Mouse (Mus musculus): ENCODE results near the gene Tusc2. TPM values are rescaled to one million over a fixed set of nuclear protein-coding genes. Genes with fewer than 3 reads are reported as not detected.
A peak's percentile ranks its signal among the peaks of the same experiment; 100 is the strongest.

Gene Tusc2
- total RNA-seq (2021) = 10 to 100 TPM; 45.2 to 52.5 TPM
- long read RNA-seq, experiment 1, transcript Tusc2-201 (3 exons, 1,665 nt) = major isoform, 49 of 58 reads
- long read RNA-seq, experiment 1, partial matches to known transcripts = 0 of 58 reads
- long read RNA-seq, experiment 1, other reads (novel, unspliced or antisense) = 9 of 58 reads
- long read RNA-seq, experiment 2, transcript Tusc2-201 (3 exons, 1,665 nt) = major isoform, 27 of 35 reads
- long read RNA-seq, experiment 2, partial matches to known transcripts = 1 of 35 reads
- long read RNA-seq, experiment 2, other reads (novel, unspliced or antisense) = 6 of 35 reads

GRCm38 (mm10) chr9:107563029-107563581 lies at the start of gene Tusc2:
Gene Tusc2 (plus strand): TSS chr9:107563255.
- peak; percentile 96 to 97 for DNase-seq

DNA sequence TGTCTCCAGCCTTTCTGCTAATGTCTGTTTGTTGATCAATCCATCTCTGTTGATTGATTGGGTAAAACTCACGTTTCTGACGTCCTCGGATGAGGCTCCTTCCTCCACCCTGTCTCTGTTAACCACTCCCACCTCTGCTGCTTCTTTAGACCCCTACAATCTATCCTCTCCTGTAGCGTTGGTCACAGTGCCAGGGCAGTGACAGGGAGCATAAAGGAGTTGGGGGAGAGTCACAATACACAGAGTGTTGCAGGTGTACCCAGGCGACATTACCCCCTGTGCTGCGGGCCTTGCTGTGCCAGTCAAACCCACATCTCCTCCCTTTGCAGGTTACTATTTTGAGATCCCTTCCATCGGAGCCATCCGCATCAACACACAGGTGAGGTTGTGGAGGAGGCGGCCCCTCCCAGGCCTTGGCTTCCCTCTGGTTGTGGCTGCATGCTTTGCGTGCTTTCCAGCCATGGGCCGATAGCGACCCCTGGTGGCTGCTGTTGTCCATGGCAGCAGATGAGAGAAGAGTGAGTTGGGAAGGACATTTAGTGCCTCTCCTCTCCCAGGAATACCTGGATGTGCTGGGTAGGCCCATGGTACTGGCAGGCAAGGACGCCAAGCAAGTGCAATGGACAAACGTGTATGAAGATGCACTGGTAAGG lies 48.6 kb upstream of the Tusc2 start:
- DNase-seq = peak; percentile 85 to 89

DNA sequence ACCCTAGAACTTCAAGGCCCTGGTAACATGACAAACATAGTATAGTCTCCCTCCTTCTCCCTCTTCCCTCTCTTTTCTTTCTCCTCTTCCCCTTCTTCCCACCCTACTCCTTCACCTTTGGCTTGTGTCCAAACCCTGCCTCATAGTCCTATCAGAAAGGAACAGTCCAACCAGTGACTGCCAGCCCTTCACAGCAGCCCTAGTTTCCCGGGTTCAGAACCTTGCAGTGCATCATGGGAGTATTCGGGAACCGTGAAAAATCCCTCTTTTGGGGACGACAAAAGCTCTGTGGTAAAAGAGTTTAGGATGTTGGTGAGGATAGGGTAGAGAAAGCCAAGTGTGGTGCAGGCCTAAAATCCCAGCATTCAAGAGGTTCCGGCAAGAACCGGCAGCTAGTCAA lies 42.7 kb upstream of the Tusc2 start:
- DNase-seq = no peak

DNA sequence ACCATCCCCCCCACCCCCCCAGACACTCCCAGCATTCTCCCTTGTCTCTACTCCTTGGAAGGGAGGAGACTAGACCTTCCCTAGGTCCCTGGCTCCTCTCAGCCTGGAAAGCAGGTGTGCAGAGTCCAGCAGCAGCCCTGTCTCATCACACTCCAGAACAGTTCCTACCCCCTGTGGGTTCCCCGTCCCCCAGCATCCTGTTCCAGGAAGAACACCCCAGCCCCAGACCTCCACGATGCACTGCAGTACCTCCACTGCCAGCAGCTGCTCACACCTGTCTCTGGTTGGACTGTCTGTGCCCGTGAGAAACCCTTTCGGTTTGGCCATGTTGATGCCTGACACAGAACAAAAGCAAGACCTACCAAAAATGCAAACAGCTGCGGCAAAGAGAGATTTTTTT lies 41.9 kb upstream of the Tusc2 start:
- DNase-seq = no peak

GRCm38 (mm10) chr9:107521711-107522399 lies 41.2 kb upstream of the Tusc2 start:
- DNase-seq = peak; percentile 54 to 68

- DNase-seq = no peak
Measured at GRCm38 (mm10) chr9:107522400-107522711, 40.7 kb upstream of the Tusc2 start.

- peak; percentile 81 to 82 for DNase-seq
Measured at GRCm38 (mm10) chr9:107526198-107527026, 36.6 kb upstream of the Tusc2 start.

GRCm38 (mm10) chr9:107533791-107534407 lies 29.2 kb upstream of the Tusc2 start, which contains the start of gene Tmem115:
Gene Tmem115 (plus strand): TSS chr9:107533945.
- DNase-seq = peak; percentile 93

- peak in 1 of 2 experiments; percentile 62 for DNase-seq
Measured at GRCm38 (mm10) chr9:107534408-107535202, 28.4 kb upstream of the Tusc2 start.

DNA sequence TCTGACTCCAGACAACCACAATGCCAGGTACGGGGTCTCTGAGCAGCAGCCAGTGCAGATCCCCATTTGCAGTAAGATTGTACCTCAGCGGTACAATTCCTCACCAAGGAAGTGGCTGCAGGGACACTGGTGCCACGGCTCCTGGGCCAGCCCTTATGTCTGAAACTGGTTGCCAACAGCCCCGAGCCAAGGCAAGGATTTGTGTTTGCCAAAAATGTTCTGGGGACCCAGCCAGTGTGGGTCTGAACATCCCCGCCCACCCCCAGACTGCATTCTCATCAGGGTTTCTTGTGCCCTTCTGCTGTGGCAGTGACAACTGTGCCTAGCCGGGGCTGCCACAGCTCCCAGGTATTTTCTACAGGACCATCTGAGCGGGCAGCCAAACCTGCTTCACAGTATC lies 24.8 kb upstream of the Tusc2 start:
- DNase-seq = no peak

DNA sequence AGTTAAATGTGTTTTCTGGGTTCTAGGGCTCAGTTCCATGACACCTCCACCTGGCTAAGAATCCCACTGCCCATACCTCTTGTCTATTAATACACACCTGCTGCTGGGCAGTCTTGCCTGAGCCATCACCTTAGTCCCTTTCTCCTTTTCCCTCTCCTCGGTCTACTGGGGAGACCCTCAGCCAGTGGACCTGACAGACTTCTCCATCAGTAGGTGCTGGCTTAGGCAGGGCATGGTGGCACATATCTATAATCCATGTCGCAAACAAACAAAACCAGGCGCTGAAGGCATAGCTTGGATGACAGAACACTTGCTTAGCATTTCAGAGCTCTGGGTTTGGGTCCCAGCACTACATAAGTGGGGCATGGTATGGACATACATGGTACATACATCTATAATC lies 24.3 kb upstream of the Tusc2 start:
- DNase-seq = no peak

DNA sequence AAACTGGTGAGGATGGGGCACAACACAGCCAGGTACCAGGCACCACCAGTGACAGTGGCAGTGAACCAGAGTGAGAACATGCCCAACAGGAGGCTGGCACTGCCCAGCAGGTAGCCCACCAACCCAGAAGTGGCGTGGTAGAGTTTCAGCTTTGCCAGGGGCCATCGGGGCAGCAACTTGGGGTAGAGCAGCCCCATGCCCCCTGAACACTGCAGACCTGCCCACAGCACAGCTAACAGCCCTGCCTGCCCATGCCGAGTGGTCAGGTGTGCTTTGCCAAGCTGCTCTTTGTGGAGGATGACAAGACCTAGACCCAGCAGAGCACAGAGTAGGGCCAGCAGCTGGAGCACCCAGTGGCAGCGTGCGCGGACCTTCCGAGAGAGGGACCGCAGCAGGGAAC lies 23.1 kb upstream of the Tusc2 start:
- no peak for DNase-seq

DNA sequence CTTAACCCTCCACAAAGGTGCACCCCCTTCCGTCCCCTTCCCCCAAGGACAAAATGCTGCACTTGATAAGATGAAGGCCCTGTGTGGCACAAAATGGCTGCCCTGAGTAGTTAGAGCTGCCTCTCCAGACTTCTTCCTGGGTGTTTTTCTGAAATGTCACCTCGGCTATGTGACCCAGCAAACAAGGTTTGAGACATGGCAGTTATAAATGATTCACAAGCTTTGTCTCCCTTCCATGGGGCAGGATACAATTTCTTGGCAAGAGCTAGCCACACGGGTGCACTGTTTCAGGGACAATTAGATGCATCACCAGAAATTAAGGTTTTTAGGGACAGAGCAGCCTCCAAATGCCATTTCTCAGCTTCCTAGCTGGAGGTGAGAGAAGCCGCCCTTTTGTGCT lies 22.6 kb upstream of the Tusc2 start:
- DNase-seq = no peak

GRCm38 (mm10) chr9:107541005-107541404 lies 22.1 kb upstream of the Tusc2 start:
- DNase-seq = no peak

DNA sequence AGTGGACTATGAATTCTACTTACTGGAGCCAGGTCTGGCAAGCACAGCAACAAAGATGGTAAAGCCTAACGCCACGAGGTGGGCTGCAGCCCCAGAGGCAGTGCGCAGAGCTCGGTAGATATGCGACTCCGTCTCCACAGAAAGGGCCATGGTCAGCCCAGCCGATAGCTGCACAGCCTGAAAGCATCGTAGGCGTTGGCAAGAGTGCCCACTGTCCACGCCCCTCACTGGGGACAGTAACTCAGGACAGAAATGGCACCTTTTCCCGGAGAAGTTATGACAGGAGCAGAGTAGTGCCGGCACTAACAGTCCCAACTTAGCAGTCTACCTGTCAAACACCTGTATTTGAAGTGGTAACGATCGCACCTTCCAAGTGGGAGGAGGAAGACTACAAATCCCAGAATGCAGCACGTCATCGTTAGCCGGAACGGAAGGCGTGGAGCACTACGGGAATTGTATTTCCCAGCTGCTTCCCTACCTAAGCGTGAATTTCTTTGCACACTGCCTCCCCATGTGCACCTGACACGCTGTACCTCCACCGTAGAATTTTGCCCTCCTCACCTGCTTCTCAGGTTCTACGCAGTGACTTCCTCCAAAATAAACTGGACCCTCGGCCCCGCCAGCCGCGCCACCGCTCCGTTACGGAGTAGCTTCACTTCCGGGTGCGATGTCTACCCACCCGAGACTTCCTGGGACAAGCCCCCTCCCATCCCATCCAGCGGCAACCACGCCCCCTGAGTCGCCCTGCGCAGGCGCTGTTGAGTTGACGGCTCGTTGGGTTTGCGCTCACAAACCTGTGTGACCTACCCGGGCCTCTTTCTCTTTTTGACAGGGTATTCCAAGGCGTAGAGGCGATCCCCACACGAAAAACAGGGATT lies 21.3 kb upstream of the Tusc2 start, which contains the start of the genes Cyb561d2 and Nprl2:
TSS of gene Cyb561d2 (minus strand) at position 720 of the 878 bp plus-strand sequence.
TSS of gene Nprl2 (plus strand) at position 753 of the 878 bp plus-strand sequence.
- peak; percentile 96 for DNase-seq

DNA sequence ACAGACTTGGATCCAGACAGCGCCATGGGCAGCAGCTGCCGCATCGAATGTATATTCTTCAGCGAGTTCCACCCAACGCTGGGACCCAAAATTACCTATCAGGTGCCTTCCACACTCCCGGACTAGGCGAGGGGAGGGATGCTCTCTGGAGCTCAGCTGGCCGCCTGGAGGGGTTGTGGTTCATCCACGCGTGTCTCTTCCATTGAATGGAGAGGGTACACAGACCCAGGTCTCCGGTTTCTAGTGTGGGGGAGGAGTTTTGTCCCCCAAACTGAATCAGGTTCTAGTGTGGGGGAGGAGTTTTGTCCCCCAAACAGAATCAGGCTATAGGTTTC lies 20.7 kb upstream of the Tusc2 start:
- DNase-seq = no peak

- DNase-seq = no peak
Measured at GRCm38 (mm10) chr9:107542721-107543120, 20.3 kb upstream of the Tusc2 start.

DNA sequence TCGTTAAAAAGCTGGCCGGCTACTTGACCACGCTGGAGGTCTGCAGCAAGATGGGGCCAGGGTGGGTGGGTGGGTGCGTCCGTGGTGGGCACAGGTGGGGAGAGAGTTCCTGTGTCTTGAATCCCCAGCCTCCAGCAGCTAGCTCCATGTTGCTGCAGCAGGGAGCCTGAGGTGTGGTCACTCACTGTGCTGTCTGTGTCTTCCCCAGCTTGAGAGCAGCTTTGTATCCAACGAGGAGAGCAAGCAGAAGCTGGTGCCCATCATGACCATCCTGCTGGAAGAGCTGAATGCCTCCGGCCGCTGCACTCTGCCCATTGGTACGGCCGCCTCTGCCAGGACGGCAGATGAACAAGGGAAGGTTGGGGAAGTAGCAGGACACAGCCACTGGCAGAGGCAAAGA lies 19.8 kb upstream of the Tusc2 start:
- no peak for DNase-seq

DNA sequence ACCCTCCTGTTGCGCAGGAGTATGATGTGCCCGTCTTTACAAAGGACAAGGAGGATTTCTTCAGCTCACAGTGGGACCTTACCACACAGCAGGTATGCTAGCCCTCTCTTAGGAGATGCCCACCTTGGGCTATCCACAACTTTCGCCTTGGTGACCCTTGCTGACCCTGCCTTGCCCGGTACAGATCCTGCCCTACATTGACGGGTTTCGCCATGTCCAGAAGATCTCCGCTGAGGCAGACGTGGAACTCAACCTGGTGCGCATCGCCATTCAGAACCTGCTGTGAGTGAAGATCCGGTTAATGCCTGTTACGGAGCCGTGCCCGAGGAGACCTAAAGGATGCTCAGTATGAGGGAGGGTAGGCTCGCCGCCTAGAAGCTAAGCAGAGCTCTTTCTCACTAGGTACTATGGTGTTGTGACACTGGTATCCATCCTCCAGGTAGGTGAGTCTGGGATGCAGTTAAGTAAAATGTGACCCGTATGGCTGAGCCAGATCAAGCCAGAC lies 18.8 kb upstream of the Tusc2 start:
- DNase-seq = no peak

All from adrenal gland, postnatal 36 days (tissue).